Mouse (Mus musculus) urinary bladder, postnatal 10 days (tissue): Measurements from ENCODE around the gene Tspan32.

Source experiments
- DNase-seq: peaks from one replicate; pipeline ENCODE4 v3.0.0; 2022; ENCODE audit warnings: low spot score

Tspan32 gene

DNA sequence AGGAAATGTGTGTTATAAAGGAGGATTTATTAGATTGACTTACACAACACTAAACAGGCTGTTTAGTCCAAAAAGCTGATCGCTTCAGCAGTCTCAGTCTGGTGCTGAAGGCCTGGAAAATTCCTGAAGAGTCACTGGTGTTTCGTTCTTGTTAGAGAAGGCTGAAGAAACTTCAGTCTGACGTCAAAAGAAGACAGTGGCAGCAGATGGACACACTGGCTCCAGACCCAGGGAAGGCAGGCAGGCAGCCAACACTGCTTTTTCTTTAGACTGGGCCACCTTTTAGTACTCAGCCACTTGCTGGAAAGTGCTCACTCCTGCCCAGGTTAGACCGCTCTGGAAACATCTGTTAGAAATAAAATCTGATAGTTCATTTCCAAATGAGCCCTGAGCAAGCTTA is 28.7 kb downstream of the Tspan32 start:
- no peak for DNase-seq

DNA sequence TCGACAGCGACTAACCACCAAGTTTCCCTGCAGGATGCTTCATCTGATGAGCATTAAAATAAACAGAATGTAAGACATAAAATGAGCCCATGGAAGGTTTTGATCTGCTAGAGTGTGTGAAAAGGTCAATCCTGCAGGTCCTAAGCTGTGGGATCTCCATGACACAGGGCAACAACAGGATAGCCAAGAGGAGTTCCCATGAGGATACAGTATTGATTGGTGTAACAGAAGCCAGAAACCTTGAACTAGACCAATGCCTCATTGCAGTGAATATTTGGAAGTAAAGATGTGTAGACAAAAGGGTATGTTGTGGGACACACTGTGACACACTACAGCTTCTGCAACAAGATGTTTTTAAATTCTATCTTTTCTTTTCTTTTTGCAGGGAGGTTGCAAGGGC is 29.3 kb downstream of the Tspan32 start:
- DNase-seq = no peak

- no peak for DNase-seq
These were observed 29.9 kb downstream of the Tspan32 start for GRCm38 (mm10) chr7:143034519-143035450.

GRCm38 (mm10) chr7:143036787-143037186 is 31.9 kb downstream of the Tspan32 start:
- no peak for DNase-seq

DNA sequence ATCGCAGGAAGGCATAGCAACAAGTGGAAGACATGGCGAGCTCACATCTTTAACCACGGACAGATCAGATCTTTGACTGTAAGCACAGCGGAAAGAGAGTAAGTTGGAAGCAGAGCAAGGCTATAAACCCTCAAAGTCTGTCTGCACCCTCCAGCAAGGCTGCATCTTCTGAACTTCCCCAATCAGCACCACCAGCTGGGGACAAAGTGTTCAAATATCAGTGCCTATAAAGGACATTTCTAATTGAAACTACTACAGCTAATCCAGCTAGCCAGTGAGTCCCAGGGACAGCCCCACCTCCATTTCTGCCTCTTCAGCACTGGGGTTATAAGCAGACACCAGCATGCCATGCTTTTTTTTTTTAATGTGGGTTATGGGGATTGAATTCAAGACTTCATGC is 32.5 kb downstream of the Tspan32 start:
- DNase-seq = no peak

DNA sequence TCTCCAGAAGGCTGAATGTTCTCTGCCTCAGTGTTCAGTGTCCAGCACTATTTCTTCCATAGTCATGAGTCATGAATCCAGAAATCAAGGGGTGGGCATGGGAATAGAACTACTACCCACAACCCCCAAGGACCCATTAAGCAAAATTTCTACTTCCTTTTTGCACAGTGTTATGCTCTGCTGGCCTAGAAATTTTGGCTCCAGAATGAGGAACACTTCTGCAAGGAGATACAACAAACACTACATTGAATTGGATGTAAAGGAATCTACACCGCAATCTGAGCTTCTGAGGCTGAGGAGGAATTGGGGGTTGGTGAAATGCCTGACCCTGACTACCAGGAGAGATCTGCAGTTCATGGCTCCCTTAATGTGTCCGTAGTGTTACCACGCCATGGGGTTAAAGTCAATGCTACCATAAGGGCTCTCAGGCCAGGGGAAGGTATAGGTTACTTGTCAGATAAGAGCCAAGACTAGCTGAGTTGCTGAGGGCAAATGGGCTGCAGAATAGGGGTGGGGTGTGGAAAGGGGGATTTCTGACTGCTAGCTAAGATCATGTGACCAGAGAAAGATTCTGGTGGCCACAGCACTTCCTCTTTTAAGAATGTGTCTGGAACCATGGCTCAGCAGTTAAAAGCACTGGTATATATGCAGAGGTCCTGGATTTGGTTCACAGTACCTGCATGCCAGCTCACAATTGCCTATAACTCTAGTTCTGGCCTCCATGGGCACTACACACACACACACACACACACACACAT is 33.5 kb downstream of the Tspan32 start:
- no peak for DNase-seq

DNA sequence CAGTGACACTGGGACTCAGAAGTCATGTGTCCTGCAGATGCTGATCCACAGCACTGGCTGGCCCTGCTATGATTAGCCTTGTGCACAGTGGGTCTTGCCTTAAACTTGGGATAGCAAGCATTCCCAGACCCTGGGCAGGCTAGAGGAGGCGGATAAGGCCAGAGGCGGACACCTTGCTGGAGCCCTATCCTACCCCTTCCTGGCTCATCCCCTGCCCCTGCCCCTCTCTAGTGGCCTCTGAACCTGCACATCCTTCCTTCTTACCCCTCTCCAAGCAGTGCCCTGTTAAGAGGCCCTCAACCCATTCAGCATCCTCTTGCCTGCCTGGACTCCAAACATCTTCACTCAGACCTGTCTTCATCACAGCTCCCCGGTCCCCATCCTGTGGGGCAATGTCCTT is 35.7 kb downstream of the Tspan32 start:
- no peak for DNase-seq

GRCm38 (mm10) chr7:143041138-143041822 is 36.4 kb downstream of the Tspan32 start:
- no peak for DNase-seq

GRCm38 (mm10) chr7:143042089-143042488 is 37.2 kb downstream of the Tspan32 start:
- no peak for DNase-seq

DNA sequence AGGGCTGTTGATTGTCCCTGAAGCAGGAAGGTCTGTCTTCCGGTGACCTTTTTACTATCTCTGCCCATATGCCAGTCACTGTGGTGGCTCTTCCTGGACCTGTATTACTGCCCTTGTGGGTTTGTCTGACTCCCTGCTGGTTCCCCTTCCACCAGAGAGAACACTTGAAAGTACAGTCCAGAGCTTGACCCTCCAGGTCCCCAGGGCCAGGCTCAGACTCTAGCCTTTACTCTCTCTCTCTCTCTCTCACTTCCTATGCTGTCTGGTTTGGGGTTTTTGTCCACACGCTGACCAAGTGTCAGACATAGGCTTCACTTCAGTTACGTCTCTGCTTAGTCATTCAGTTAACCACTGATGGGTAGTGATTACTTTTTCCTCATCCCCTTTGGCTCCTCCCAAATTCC is 38.1 kb downstream of the Tspan32 start:
- no peak for DNase-seq

GRCm38 (mm10) chr7:143044049-143044825 is 39.4 kb downstream of the Tspan32 start:
- no peak for DNase-seq

DNA sequence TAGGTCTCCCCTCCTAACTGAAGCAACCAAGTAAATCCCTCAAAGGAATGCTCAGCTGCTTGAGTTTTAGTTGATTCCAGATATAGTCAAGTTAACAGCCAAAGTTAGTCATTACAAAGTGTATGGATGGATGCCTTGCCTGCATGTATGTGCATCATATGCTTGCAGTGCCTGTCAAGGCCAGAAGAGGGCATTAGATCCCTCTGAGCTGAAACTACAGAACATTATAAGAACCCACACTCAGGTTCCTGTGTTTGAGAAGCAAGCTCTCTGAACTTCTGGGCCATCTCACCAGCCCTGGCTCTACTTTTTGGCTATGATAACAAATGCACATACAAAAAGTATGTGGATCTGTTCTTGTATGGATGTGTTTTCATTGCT is 40.0 kb downstream of the Tspan32 start:
- DNase-seq = no peak

DNA sequence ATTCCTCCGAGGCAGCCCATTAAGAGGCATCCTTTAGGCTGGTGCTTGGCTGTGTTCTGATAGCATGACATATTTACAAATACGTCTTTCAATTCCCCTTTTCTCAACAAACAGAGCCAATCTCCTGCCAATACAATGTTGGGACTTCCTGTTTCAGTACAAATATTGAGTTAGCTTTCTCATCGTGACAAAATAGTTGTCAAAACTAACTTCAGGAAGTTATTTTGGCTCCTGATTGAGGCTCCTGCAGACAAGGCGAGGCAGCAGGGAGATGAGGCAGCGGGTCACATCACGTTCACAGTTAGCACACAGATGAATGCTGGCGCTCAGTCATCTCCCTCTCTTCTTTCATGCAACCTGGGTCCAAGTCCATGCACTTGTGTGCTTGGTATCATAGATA is 41.5 kb downstream of the Tspan32 start:
- DNase-seq = no peak

DNA sequence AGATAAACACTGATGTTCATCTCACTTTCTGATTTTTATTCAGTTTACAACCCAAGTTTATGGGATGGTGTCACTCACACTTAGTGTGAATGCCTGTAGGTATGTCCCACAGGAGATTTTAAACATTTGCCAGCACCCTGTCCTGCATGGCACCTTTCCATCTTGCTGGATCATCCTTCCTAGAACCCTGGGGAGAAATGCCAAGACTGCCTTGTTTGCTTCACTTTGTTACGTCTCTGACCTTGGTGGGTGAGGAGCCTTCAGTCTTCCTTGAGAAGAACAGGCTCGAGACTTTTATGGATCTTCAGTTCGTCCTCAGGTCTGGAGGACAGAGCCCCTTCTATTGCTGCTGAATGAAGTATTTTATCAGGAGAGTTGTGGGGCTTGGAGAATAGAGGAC is 44.5 kb downstream of the Tspan32 start:
- no peak for DNase-seq

- DNase-seq = no peak
These were observed 45.3 kb downstream of the Tspan32 start for GRCm38 (mm10) chr7:143049841-143050816.

GRCm38 (mm10) chr7:143051316-143051715 is 46.5 kb downstream of the Tspan32 start:
- no peak for DNase-seq

- DNase-seq = peak; percentile 74
These were observed 47.8 kb downstream of the Tspan32 start, which contains the start of gene Cd81 for GRCm38 (mm10) chr7:143052626-143053007. Gene Cd81, plus strand, starts transcription at chr7:143052739.

DNA sequence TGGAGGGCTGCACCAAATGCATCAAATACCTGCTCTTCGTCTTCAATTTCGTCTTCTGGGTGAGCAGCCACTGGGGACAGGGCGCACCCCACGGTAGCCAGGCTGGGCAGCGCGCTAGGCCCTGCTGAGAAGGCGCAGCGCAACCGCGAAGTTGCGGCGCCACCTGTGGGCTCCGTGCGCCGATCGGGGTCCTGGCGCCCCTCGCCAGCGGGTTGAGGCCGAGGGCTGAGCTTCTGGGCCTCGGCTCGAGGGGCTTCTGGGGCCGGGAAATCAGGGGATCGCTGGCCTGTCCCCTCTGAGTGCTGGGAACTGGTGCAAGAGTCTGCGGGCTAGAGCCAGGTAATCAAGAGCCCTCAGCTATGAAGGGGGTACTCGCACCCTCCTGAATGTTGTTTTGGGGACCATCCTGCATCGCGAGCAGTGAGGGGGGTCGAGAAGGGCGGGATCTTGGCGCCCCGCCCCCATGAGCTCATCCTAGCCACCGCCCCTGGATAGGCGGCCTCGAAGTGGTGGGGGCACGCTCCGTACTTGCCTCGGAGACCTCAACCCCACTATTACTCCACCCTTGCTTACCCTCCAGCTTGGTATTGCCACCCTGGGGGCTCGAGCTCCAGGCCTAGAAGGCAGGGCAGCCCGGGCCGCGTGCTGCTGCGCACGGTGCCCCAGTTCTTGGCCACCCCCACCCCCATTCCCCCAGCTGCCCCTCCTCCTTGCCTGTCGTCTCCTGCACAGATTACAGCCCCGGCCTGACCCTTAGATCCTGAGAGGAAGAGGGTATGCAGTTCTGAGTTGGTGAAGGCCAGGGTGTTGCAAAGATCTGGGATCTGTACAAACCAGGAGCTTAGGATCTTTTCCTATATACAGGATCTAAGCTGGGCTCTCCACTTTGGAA is 48.4 kb downstream of the Tspan32 start:
- peak; percentile 41 for DNase-seq

DNA sequence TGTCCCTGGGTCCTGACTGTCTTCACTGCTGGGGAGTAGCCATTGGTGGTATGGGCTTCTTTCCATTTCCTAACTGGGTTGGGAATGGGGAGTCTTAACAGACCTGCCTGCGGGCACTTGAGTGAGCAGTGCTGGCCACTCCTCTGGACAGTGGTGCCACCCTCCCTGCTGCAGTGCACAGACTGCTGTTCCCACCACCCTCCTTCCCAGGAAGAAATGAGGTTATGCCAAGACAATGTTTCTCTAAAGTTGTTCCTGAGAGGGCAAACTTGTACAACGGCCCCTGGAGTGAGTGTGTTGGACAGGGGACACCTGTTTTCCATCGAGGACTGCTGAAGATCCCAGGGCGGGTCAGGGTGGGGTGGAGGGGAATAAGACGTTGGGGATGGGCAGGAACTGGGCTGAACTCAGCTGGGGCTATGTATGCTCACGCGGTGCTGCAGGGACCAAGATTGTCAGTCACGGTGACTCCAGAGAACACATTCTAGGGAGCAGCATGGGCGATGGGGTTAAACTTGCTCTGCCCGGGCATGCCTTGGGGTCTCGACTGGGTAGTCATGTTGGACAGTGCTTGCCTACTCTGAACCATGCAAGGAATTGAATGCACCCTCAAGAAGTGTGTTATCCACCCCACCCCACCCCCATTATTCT is 49.2 kb downstream of the Tspan32 start:
- no peak for DNase-seq
